Mouse (Mus musculus) stomach, embryonic 14.5 days (tissue): ENCODE measurements at regions not wholly inside any gene's neighbourhood (a gene's known extent, or its start where the extent isn't known, plus 50 kb on each side); places are given as distances from the start of the nearest gene placed in this dataset.
A peak's percentile ranks its signal among the peaks of the same experiment; 100 is the strongest.

Experiments
- ATAC-seq: fragments of 200-750 bp; cut with Nextera tagmentation; 2 replicates; pipeline ENCODE4 v1.8.0; 2017; ENCODE audit warnings: low read depth, moderate TSS enrichment; ENCODE audit not compliant: insufficient number of reproducible peaks, insufficient read depth, low FRiP score
- H3K27ac ChIP-seq: fragments of 300-500 bp; sonication (generic); 2 replicates; pipeline ENCODE4 v1.5.1; 2014; ENCODE audit warnings: mild to moderate bottlenecking, low read length, moderate library complexity, mixed read lengths
- H3K27me3 ChIP-seq: fragments of 300-500 bp; sonication (generic); 2 replicates; pipeline ENCODE4 v1.6.1; 2014; ENCODE audit warnings: low read length, control low read depth, mixed read lengths; ENCODE audit not compliant: control insufficient read depth, insufficient read depth
- H3K36me3 ChIP-seq: fragments of 300-500 bp; sonication (generic); 2 replicates; pipeline ENCODE4 v1.6.1; 2014; ENCODE audit warnings: mild to moderate bottlenecking, control low read depth, low read length, moderate library complexity, mixed read lengths; ENCODE audit not compliant: control insufficient read depth, insufficient read depth
- H3K4me1 ChIP-seq: fragments of 300-500 bp; sonication (generic); 2 replicates; pipeline ENCODE4 v1.6.1; 2014; ENCODE audit warnings: low read length, control low read depth, mixed read lengths; ENCODE audit not compliant: control insufficient read depth, insufficient read depth
- H3K4me2 ChIP-seq: fragments of 300-500 bp; sonication (generic); replicated peaks from 2 replicates; pipeline ENCODE4 v1.6.1; 2014; ENCODE audit warnings: low read depth, low read length, control low read depth
- H3K4me3 ChIP-seq: fragments of 300-500 bp; sonication (generic); 2 replicates; pipeline ENCODE4 v1.5.1; 2014; ENCODE audit warnings: low read depth, low read length, control low read depth
- H3K9ac ChIP-seq: fragments of 300-500 bp; sonication (generic); replicated peaks from 2 replicates; pipeline ENCODE4 v1.6.1; 2014; ENCODE audit warnings: low read depth, mild to moderate bottlenecking, control low read depth, low read length, moderate library complexity, mixed read lengths
- H3K9me3 ChIP-seq: fragments of 300-500 bp; sonication (generic); 2 replicates; pipeline ENCODE4 v1.6.1; 2016; ENCODE audit warnings: low read depth, low read length, control low read depth; ENCODE audit not compliant: control insufficient read depth
- WGBS: fragments of 180-500 bp; shearing (Covaris S2); extraction: QIAGEN DNeasy Blood & Tissue Kit; methylation state at CpG from one replicate; pipeline ENCODE4 v1.1.7; 2014; 5-methylcytosine and 5-hydroxymethylcytosine counted together

- Histone ChIP-seq H3K27me3 (no peaks in the 10 kb centered on the region), H3K27ac (no peak overlapping the region), H3K9ac (no peak overlapping the region), H3K4me3 (no peak overlapping the region), H3K9me3 (no peaks in the 10 kb centered on the region), H3K4me2 (no peak overlapping the region), H3K4me1 (no peaks in the 10 kb centered on the region), H3K36me3 (no peaks in the 10 kb centered on the region)
- ATAC-seq, result 0 out of 2 replicates have a peak, but pooled peaks have one; percentile 6
- WGBS, result 49% methylated on average over 3 of the region's 3 CpGs
Measured at GRCm38 (mm10) chr8:96586129-96586528, 697.8 kb upstream of the Got2 start.

GRCm38 (mm10) chr8:96552512-96552911, 664.2 kb upstream of the Got2 start:
- ATAC-seq, result no peak
- WGBS, result 74% methylated on average over 10 of the region's 10 CpGs
- Histone ChIP-seq H3K9ac (no peak overlapping the region), H3K9me3 (no peaks in the 10 kb centered on the region), H3K27ac (no peak overlapping the region), H3K4me1 (no peaks in the 10 kb centered on the region), H3K36me3 (no peaks in the 10 kb centered on the region), H3K4me3 (no peak overlapping the region), H3K4me2 (no peak overlapping the region), H3K27me3 (no peaks in the 10 kb centered on the region)

GRCm38 (mm10) chr8:96550408-96550807, 662.1 kb upstream of the Got2 start:
- Histone ChIP-seq H3K4me1 (no peaks in the 10 kb centered on the region), H3K27me3 (no peaks in the 10 kb centered on the region), H3K9ac (no peak overlapping the region), H3K4me3 (no peak overlapping the region), H3K27ac (no peak overlapping the region), H3K4me2 (no peak overlapping the region), H3K9me3 (no peaks in the 10 kb centered on the region), H3K36me3 (no peaks in the 10 kb centered on the region)
- WGBS, result 89% methylated on average over 2 of the region's 2 CpGs
- ATAC-seq, result no peak

GRCm38 (mm10) chr8:96548663-96549062, 660.3 kb upstream of the Got2 start:
- H3K4me2 ChIP-seq, result no peak overlapping the region
- no peaks in the 10 kb centered on the region for H3K27me3 ChIP-seq
- no peak for ATAC-seq
- H3K9me3 ChIP-seq, result no peaks in the 10 kb centered on the region
- no peaks in the 10 kb centered on the region for H3K36me3 ChIP-seq
- no peaks in the 10 kb centered on the region for H3K4me1 ChIP-seq
- no peak overlapping the region for H3K4me3 ChIP-seq
- 58% methylated on average over 4 of the region's 4 CpGs for WGBS
- H3K27ac ChIP-seq, result no peak overlapping the region
- H3K9ac ChIP-seq, result no peak overlapping the region

- H3K4me1 ChIP-seq, result no peaks in the 10 kb centered on the region
- H3K9me3 ChIP-seq, result no peaks in the 10 kb centered on the region
- no peaks in the 10 kb centered on the region for H3K36me3 ChIP-seq
- no peak for ATAC-seq
- no peak overlapping the region for H3K4me2 ChIP-seq
- no peak overlapping the region for H3K9ac ChIP-seq
- H3K27me3 ChIP-seq, result no peaks in the 10 kb centered on the region
- no peak overlapping the region for H3K4me3 ChIP-seq
- no peak overlapping the region for H3K27ac ChIP-seq
Measured at GRCm38 (mm10) chr8:96548187-96548586, 659.8 kb upstream of the Got2 start.

- ATAC-seq, result no peak
- no peaks in the 10 kb centered on the region for H3K4me1 ChIP-seq
- no peaks in the 10 kb centered on the region for H3K36me3 ChIP-seq
- no peak overlapping the region for H3K4me2 ChIP-seq
- no peaks in the 10 kb centered on the region for H3K9me3 ChIP-seq
- H3K27ac ChIP-seq, result no peak overlapping the region
- H3K4me3 ChIP-seq, result no peak overlapping the region
- H3K27me3 ChIP-seq, result no peaks in the 10 kb centered on the region
- H3K9ac ChIP-seq, result no peak overlapping the region
- 88% methylated on average over 3 of the region's 3 CpGs for whole genome bisulfite sequencing
Measured at GRCm38 (mm10) chr8:96542215-96542614, 653.9 kb upstream of the Got2 start.

GRCm38 (mm10) chr8:96498854-96499253, 610.5 kb upstream of the Got2 start:
- Histone ChIP-seq H3K4me2 (no peak overlapping the region), H3K36me3 (no peaks in the 10 kb centered on the region), H3K27ac (no peak overlapping the region), H3K4me1 (no peaks in the 10 kb centered on the region), H3K4me3 (no peak overlapping the region), H3K27me3 (no peaks in the 10 kb centered on the region), H3K9me3 (no peaks in the 10 kb centered on the region), H3K9ac (no peak overlapping the region)
- no peak for ATAC-seq
- WGBS, result 67% methylated on average over 6 of the region's 6 CpGs

GRCm38 (mm10) chr8:96495406-96495805, 607.1 kb upstream of the Got2 start:
- no peak overlapping the region for H3K9ac ChIP-seq
- no peak overlapping the region for H3K4me3 ChIP-seq
- H3K9me3 ChIP-seq, result no peaks in the 10 kb centered on the region
- no peaks in the 10 kb centered on the region for H3K4me1 ChIP-seq
- no peaks in the 10 kb centered on the region for H3K27me3 ChIP-seq
- H3K27ac ChIP-seq, result no peak overlapping the region
- H3K4me2 ChIP-seq, result no peak overlapping the region
- no peak for ATAC-seq
- H3K36me3 ChIP-seq, result no peaks in the 10 kb centered on the region
- WGBS, result 89% methylated on average over 3 of the region's 3 CpGs

- Histone ChIP-seq H3K27me3 (no peaks in the 10 kb centered on the region), H3K4me1 (no peaks in the 10 kb centered on the region), H3K27ac (no peak overlapping the region), H3K36me3 (no peaks in the 10 kb centered on the region), H3K4me2 (no peak overlapping the region), H3K9ac (no peak overlapping the region), H3K4me3 (no peak overlapping the region), H3K9me3 (no peaks in the 10 kb centered on the region)
- 71% methylated on average over 2 of the region's 2 CpGs for WGBS
- no peak for ATAC-seq
Measured at GRCm38 (mm10) chr8:96489804-96490203, 601.5 kb upstream of the Got2 start.
